Mouse (Mus musculus) liver, embryonic 14.5 days (tissue): ENCODE measurements around the gene Lilra5. TPM values are rescaled to one million over a fixed set of nuclear protein-coding genes. Genes with fewer than 3 reads are reported as not detected.
"Not testable (repeated sequence)": the region's sequence is repeated elsewhere in the genome, so short reads cannot be mapped to it uniquely, and the experiment has no call there.

Source experiments
- ATAC-seq: fragments of 200-750 bp; cut with Nextera tagmentation; 2 replicates; pipeline ENCODE4 v1.8.0; 2017; ENCODE audit warnings: moderate number of reproducible peaks, mild to moderate bottlenecking, moderate library complexity; ENCODE audit not compliant: insufficient read depth
- DNase-seq, 3 experiments: peaks; one replicate each; pipeline ENCODE4 v3.0.0-alpha.2; 2012 to 2013; ENCODE audit warnings: low read depth in 3 of 3, low spot score in 3 of 3
- H3K27ac ChIP-seq: fragments of 300-500 bp; sonication (generic); 2 replicates; pipeline ENCODE4 v1.5.1; 2014; ENCODE audit warnings: moderate library complexity, mild to moderate bottlenecking, control low read depth, inconsistent platforms
- H3K27me3 ChIP-seq: fragments of 300-500 bp; sonication (generic); 2 replicates; pipeline ENCODE4 v1.6.1; 2014; ENCODE audit warnings: mild to moderate bottlenecking, low read length, moderate library complexity; ENCODE audit not compliant: control insufficient read depth, insufficient read depth
- H3K36me3 ChIP-seq: fragments of 300-500 bp; sonication (generic); replicated peaks from 2 replicates; pipeline ENCODE4 v1.6.1; 2014; ENCODE audit warnings: low read depth; ENCODE audit not compliant: control insufficient read depth, insufficient read depth
- H3K4me1 ChIP-seq, 2 experiments: fragments of 200-500 bp in 1 of 2; fragments of 300-500 bp in 1 of 2; sonication (generic) in 1 of 2; replicated peaks; 2 replicates each; pipeline ENCODE4 v1.6.1; 2012 to 2014; ENCODE audit warnings: antibody characterized with exemption in 1 of 2, inconsistent platforms in 1 of 2, low read length in 1 of 2; ENCODE audit not compliant: control insufficient read depth in 2 of 2, insufficient read depth in 2 of 2
- H3K4me2 ChIP-seq: fragments of 300-500 bp; sonication (generic); 2 replicates; pipeline ENCODE4 v1.6.1; 2014; ENCODE audit warnings: low read depth, mild to moderate bottlenecking, control low read depth, moderate library complexity
- H3K4me3 ChIP-seq, 2 experiments: fragments of 200-500 bp in 1 of 2; fragments of 300-500 bp in 1 of 2; sonication (generic) in 1 of 2; 2 replicates each; pipeline ENCODE4 v1.5.1; 2012 to 2014; ENCODE audit warnings: low read depth in 2 of 2, low read length in 2 of 2, mild to moderate bottlenecking in 2 of 2, control low read depth in 1 of 2, inconsistent platforms in 1 of 2, moderate library complexity in 1 of 2; ENCODE audit not compliant: insufficient read depth in 1 of 2
- H3K9ac ChIP-seq: fragments of 300-500 bp; sonication (generic); replicated peaks from 2 replicates; pipeline ENCODE4 v1.6.1; 2014; ENCODE audit warnings: mild to moderate bottlenecking, control low read depth, moderate library complexity
- H3K9me3 ChIP-seq: fragments of 300-500 bp; sonication (generic); 2 replicates; pipeline ENCODE4 v1.6.1; 2016; ENCODE audit warnings: low read length, mixed read lengths; ENCODE audit not compliant: control insufficient read depth
- CTCF ChIP-seq: IDR thresholded peaks from 2 replicates; pipeline ENCODE4 v1.5.1; 2016; ENCODE audit warnings: antibody characterized with exemption, low read depth, control low read depth
- EP300 ChIP-seq: IDR thresholded peaks from 2 replicates; pipeline ENCODE4 v1.6.1; 2016; ENCODE audit warnings: antibody characterized with exemption, low read depth
- WGBS: fragments of 180-500 bp; shearing (Covaris S2); extraction: QIAGEN DNeasy Blood & Tissue Kit; methylation state at CpG from one replicate; pipeline ENCODE4 v1.1.7; 2014; ENCODE audit not compliant: insufficient replicate concordance; 5-methylcytosine and 5-hydroxymethylcytosine counted together
- polyA plus RNA-seq, 2 experiments: library from polyadenylated mRNA; depleted of rRNA in 1 of 2; stranded (reverse) in 1 of 2; unstranded in 1 of 2; fragments of >200 nt; fragmentation: Nextera tagmentation in 1 of 2; extraction: Ambion mirVana in 1 of 2; gene quantifications; 2 replicates each; pipeline versions ENCODE4 v1.2.1 to v1.2.3; 2012 to 2014

Gene Lilra5
- polyA plus RNA-seq (2012; rRNA removed) (0.16 and 0.24 TPM in 2 replicates), polyA plus RNA-seq (2014; fragmentation: Nextera tagmentation; extraction: Ambion mirVana) (0.43 and 0.44 TPM in 2 replicates)

GRCm38 (mm10) chr7:4237454-4237853 is at the start of gene Lilra5:
Gene Lilra5, plus strand, starts transcription at chr7:4237754.
- DNase-seq (no peak), ATAC-seq (no peak)
- no peaks in the 10 kb centered on the region for H3K36me3 ChIP-seq
- H3K27me3 ChIP-seq: no peaks in the 10 kb centered on the region
- H3K4me3 ChIP-seq: no peak within 1 kb of the TSS
- TF ChIP-seq CTCF: no peak
- no peak for TF ChIP-seq EP300
- no peak within 1 kb of the TSS for H3K9ac ChIP-seq
- no peak within 1 kb of the TSS for H3K27ac ChIP-seq
- 41% methylated on average over 7 of the region's 7 CpGs for WGBS
- H3K9me3 ChIP-seq: no peaks in the 10 kb centered on the region
- H3K4me1 ChIP-seq: peaks cover 0 to 8% of the 10 kb centered on the region in 2 experiments; a peak in 2 of 4 replicates
- H3K4me2 ChIP-seq: no peak within 1 kb of the TSS

- WGBS: 46% methylated on average over 1 of the region's 1 CpGs
- H3K9me3 ChIP-seq: no peaks in the 10 kb centered on the region
- ATAC-seq (no peak), DNase-seq (no peak)
- H3K9ac ChIP-seq: no peak overlapping the region
- H3K36me3 ChIP-seq: no peaks in the 10 kb centered on the region
- H3K27ac ChIP-seq: no peak overlapping the region
- TF ChIP-seq CTCF (no peak), EP300 (no peak)
- H3K27me3 ChIP-seq: no peaks in the 10 kb centered on the region
- no peaks in the 10 kb centered on the region for H3K4me1 ChIP-seq
- no peak overlapping the region for H3K4me2 ChIP-seq
- no peak overlapping the region for H3K4me3 ChIP-seq
These were observed 30.4 kb upstream of the Lilra5 start for GRCm38 (mm10) chr7:4207126-4207525.

- no peak for DNase-seq
These were observed 28.9 kb upstream of the Lilra5 start for GRCm38 (mm10) chr7:4208626-4209025.

GRCm38 (mm10) chr7:4213436-4213835 is 24.1 kb upstream of the Lilra5 start:
- not testable (repeated sequence) for H3K4me2 ChIP-seq, DNase-seq, H3K9ac ChIP-seq, H3K27ac ChIP-seq, ATAC-seq, H3K4me1 ChIP-seq, H3K36me3 ChIP-seq, H3K9me3 ChIP-seq, H3K4me3 ChIP-seq, H3K27me3 ChIP-seq

More at GRCm38 (mm10) chr7:4208626-4209025, 28.9 kb upstream of the Lilra5 start:
- Histone ChIP-seq H3K9ac (no peak overlapping the region), H3K4me3 (no peak overlapping the region), H3K27me3 (no peaks in the 10 kb centered on the region), H3K4me1 (no peaks in the 10 kb centered on the region), H3K36me3 (no peaks in the 10 kb centered on the region), H3K4me2 (no peak overlapping the region), H3K27ac (no peak overlapping the region), H3K9me3 (no peaks in the 10 kb centered on the region)
- 15% methylated on average over 2 of the region's 2 CpGs for WGBS
- ATAC-seq: no peak
- no peak for TF ChIP-seq CTCF
- TF ChIP-seq EP300: no peak

GRCm38 (mm10) chr7:4215396-4215795 is 22.2 kb upstream of the Lilra5 start:
- Histone ChIP-seq H3K4me3 (no peak overlapping the region), H3K4me2 (no peak overlapping the region), H3K36me3 (no peaks in the 10 kb centered on the region), H3K27me3 (no peaks in the 10 kb centered on the region), H3K9ac (no peak overlapping the region), H3K27ac (no peak overlapping the region), H3K9me3 (no peaks in the 10 kb centered on the region), H3K4me1 (no peaks in the 10 kb centered on the region)
- no peak for DNase-seq
- no peak for ATAC-seq
- 42% methylated on average over 2 of the region's 2 CpGs for WGBS
- no peak for TF ChIP-seq CTCF

GRCm38 (mm10) chr7:4215805-4216204 is 21.7 kb upstream of the Lilra5 start:
- H3K4me2 ChIP-seq: no peak overlapping the region
- 37% methylated on average over 2 of the region's 2 CpGs for WGBS
- H3K9ac ChIP-seq: no peak overlapping the region
- ATAC-seq (no peak), DNase-seq (no peak)
- no peaks in the 10 kb centered on the region for H3K4me1 ChIP-seq
- H3K36me3 ChIP-seq: no peaks in the 10 kb centered on the region
- no peaks in the 10 kb centered on the region for H3K9me3 ChIP-seq
- no peak overlapping the region for H3K27ac ChIP-seq
- no peak for TF ChIP-seq CTCF
- TF ChIP-seq EP300: no peak
- H3K4me3 ChIP-seq: no peak overlapping the region
- no peaks in the 10 kb centered on the region for H3K27me3 ChIP-seq
